Mouse (Mus musculus): ENCODE measurements around the gene Crim1. TPM values are rescaled to one million over a fixed set of nuclear protein-coding genes. Genes with fewer than 3 reads are reported as not detected.

Crim1 gene
- polyA plus RNA-seq, 1 experiment from 2014 or later, result 7.0 TPM

GRCm38 (mm10) chr17:78419216-78419615 lies 219.2 kb downstream of the Crim1 start:
- Histone ChIP-seq H3K36me3 (no peaks in the 10 kb centered on the region), H3K4me2 (replicated peaks) (no peak overlapping the region), H3K27ac (no peak overlapping the region), H3K27me3 (no peaks in the 10 kb centered on the region), H3K9me3 (no peaks in the 10 kb centered on the region), H3K4me3 (no peak overlapping the region), H3K9ac (no peak overlapping the region), H3K4me1 (peaks cover 8% of the 10 kb centered on the region)
- no peak for ATAC-seq (ENCODE audit: low FRiP score, low read depth)
- 73% methylated on average over 4 of the region's 4 CpGs for WGBS

GRCm38 (mm10) chr17:78425026-78425425 lies 225.0 kb downstream of the Crim1 start:
- no peaks in the 10 kb centered on the region for H3K36me3 ChIP-seq
- H3K9me3 ChIP-seq, result no peaks in the 10 kb centered on the region
- H3K4me3 ChIP-seq, result no peak overlapping the region
- no peak overlapping the region for H3K9ac ChIP-seq
- WGBS, result 83% methylated on average over 8 of the region's 8 CpGs
- H3K4me1 ChIP-seq, result no peaks in the 10 kb centered on the region
- H3K27me3 ChIP-seq, result no peaks in the 10 kb centered on the region
- ATAC-seq (ENCODE audit: low FRiP score, low read depth), result no peak
- no peak overlapping the region for H3K27ac ChIP-seq
- H3K4me2 ChIP-seq (replicated peaks), result no peak overlapping the region

Small RNAs within 50 kb of the gene (microRNA-seq; reads per million reads assigned to microRNA genes)
- not detected for gene Gm25069

Other genes with a start within 250 kb of the Crim1 start
- gene Fez2, start 217.9 kb downstream of the Crim1 start, polyA plus RNA-seq (2015; fragmentation: Nextera tagmentation; extraction: Ambion mirVana), result 41.2 and 43.7 TPM in 2 replicates

Measured in limb, embryonic 13.5 days (tissue).